Mouse (Mus musculus): ENCODE results near the gene Hyou1.

DNA sequence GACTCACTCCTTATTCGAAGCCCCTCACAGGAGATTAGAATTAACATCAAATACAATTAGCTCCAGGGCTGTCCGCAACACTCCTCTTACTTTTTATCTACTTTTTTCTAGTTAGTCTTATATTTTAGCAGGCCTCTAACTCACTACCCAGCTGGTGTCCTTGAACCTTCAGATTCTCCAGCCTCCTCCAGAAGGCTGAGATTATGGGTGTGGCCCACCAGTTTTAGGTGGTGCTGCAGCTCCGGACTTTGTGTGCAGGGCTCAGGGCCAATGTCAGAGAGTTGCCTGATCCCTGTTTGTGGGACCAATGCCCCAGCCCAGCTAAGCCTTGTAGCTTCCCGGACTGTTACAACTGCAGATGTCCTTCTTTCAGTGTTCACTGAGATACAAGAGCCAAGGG is 44.3 kb downstream of the Hyou1 start:
- TF ChIP-seq CTCF (IDR thresholded peaks at IDR 0.05; ENCODE audit: insufficient read depth, low read length): no peak
- no peak for TF ChIP-seq POLR2A (IDR thresholded peaks at IDR 0.05; ENCODE audit: borderline replicate concordance, extremely low read depth, low read depth, low read length)

Measured in lung, adult 2 months (tissue).